Mouse (Mus musculus): ENCODE measurements at regions not wholly inside any gene's neighbourhood (a gene's known extent, or its start where the extent isn't known, plus 50 kb on each side); places are given as distances from the start of the nearest gene placed in this dataset.

DNA sequence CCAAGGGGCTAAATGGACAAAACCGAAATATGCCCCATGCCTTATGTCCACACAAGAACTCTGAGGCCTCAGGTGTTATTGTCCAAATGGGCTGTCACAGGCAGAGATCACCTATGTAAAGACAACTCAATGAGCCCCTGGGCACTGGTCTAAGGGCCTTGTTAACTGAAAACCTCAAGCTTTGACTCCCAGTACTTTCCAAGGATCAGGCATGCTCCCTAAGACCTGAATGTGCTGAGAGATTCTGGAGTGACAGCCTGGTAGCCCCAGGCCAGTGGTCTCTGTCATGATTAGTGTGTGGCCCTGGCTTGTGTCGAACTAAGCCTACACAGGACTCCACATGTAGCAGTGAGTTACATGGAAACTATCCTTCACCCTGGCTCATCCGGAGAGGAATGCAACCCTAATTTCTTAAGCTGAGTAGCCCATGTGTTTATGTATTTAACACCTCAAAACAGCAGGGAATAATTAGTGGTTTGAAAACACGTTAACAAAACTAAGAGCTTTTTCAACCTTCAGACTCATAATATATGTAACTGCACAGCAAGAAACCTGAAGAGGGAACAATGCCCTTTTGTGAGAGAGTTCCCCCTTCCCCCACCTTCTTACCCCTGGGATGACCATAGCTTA is 435.3 kb upstream of the Mki67 start:
- Histone ChIP-seq H3K4me3 (ENCODE audit: insufficient read depth, poor library complexity, severe bottlenecking) (no peak overlapping the region), H3K79me2 (ENCODE audit: control insufficient read depth, insufficient read depth) (no peaks in the 10 kb centered on the region), H3K79me3 (ENCODE audit: low read depth) (no peaks in the 10 kb centered on the region), H3K27me3 (ENCODE audit: control insufficient read depth, insufficient read depth, insufficient read length) (peaks cover 3% of the 10 kb centered on the region), H3ac (ENCODE audit: control insufficient read depth, insufficient read length, low read depth) (no peak overlapping the region), H3K36me3 (ENCODE audit: control insufficient read depth, insufficient read depth) (no peaks in the 10 kb centered on the region)
- TF ChIP-seq FOSL1 (IDR thresholded peaks at IDR 0.05; ENCODE audit: insufficient read depth, low read length, poor library complexity, severe bottlenecking): no peak
- no peak for TF ChIP-seq USF1 (IDR thresholded peaks at IDR 0.05; ENCODE audit: low read depth)
- TF ChIP-seq CTCF (IDR thresholded peaks at IDR 0.05; ENCODE audit: control insufficient read depth, insufficient read depth, insufficient read length): no peak
- no peak for TF ChIP-seq MYOD1 (IDR thresholded peaks at IDR 0.05; ENCODE audit: control insufficient read depth, insufficient read length, low read depth)
- no peak for TF ChIP-seq MYOG (IDR thresholded peaks at IDR 0.05; ENCODE audit: control insufficient read depth, extremely low read depth, insufficient read length)
- TF ChIP-seq CEBPB (IDR thresholded peaks at IDR 0.05; ENCODE audit: low read depth): no peak
- TF ChIP-seq MAX (IDR thresholded peaks at IDR 0.05): no peak

DNA sequence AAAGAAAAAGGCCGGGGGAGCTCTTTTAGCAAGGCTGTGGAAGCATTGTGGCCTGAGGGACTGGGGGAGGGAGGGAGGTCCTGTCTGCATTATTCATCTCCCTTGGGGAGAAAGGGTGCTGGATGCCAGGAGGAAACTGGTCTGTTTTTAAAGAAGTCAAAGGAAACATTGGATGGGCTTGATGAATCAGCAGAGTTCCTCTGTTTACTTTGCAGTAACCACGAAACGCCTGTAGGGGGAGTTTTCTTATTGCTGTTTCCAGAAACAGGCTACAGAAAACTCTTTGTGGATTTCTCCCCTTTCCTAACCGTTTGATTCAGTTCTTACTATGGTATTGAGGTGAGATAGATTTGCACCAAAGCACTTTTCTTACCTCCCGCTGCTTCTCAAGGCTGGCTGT is 436.3 kb upstream of the Mki67 start:
- Histone ChIP-seq H3K79me2 (ENCODE audit: control insufficient read depth, insufficient read depth) (no peaks in the 10 kb centered on the region), H3K27me3 (ENCODE audit: control insufficient read depth, insufficient read depth, insufficient read length) (peaks cover 3% of the 10 kb centered on the region), H3K79me3 (ENCODE audit: low read depth) (no peaks in the 10 kb centered on the region), H3K36me3 (ENCODE audit: control insufficient read depth, insufficient read depth) (no peaks in the 10 kb centered on the region), H3ac (ENCODE audit: control insufficient read depth, insufficient read length, low read depth) (no peak overlapping the region), H3K4me3 (ENCODE audit: insufficient read depth, poor library complexity, severe bottlenecking) (no peak overlapping the region)
- TF ChIP-seq CEBPB (IDR thresholded peaks at IDR 0.05; ENCODE audit: low read depth) (no peak), FOSL1 (IDR thresholded peaks at IDR 0.05; ENCODE audit: insufficient read depth, low read length, poor library complexity, severe bottlenecking) (no peak), MAX (IDR thresholded peaks at IDR 0.05) (no peak), CTCF (IDR thresholded peaks at IDR 0.05; ENCODE audit: control insufficient read depth, insufficient read depth, insufficient read length) (no peak), MYOG (IDR thresholded peaks at IDR 0.05; ENCODE audit: control insufficient read depth, extremely low read depth, insufficient read length) (no peak), USF1 (IDR thresholded peaks at IDR 0.05; ENCODE audit: low read depth) (no peak), MYOD1 (IDR thresholded peaks at IDR 0.05; ENCODE audit: control insufficient read depth, insufficient read length, low read depth) (no peak)

DNA sequence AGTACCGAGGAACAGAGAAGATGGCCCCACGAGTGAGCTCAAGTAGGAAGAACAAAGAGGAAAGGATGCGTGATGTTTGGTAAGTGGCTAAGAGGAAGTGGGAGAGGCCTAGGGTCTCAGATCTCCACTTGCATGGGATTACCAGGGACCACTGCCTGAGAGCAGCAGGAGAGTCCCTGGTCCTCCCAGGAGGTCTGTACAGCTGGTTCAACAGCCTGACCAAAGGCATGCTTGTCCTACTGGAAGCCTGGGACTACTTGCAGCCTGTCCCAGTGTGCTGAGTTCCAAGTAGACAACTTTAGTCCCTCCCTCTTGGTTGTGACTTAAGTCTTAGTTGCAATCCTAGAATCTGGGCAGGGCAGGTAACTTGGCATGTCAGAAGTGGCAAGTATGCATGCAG is 437.5 kb upstream of the Mki67 start:
- TF ChIP-seq USF1 (IDR thresholded peaks at IDR 0.05; ENCODE audit: low read depth) (no peak), CEBPB (IDR thresholded peaks at IDR 0.05; ENCODE audit: low read depth) (no peak), CTCF (IDR thresholded peaks at IDR 0.05; ENCODE audit: control insufficient read depth, insufficient read depth, insufficient read length) (no peak), MYOG (IDR thresholded peaks at IDR 0.05; ENCODE audit: control insufficient read depth, extremely low read depth, insufficient read length) (no peak), MYOD1 (IDR thresholded peaks at IDR 0.05; ENCODE audit: control insufficient read depth, insufficient read length, low read depth) (no peak), FOSL1 (IDR thresholded peaks at IDR 0.05; ENCODE audit: insufficient read depth, low read length, poor library complexity, severe bottlenecking) (no peak), MAX (IDR thresholded peaks at IDR 0.05) (no peak)
- Histone ChIP-seq H3ac (ENCODE audit: control insufficient read depth, insufficient read length, low read depth) (no peak overlapping the region), H3K27me3 (ENCODE audit: control insufficient read depth, insufficient read depth, insufficient read length) (peaks cover 3% of the 10 kb centered on the region), H3K4me3 (ENCODE audit: insufficient read depth, poor library complexity, severe bottlenecking) (no peak overlapping the region), H3K36me3 (ENCODE audit: control insufficient read depth, insufficient read depth) (no peaks in the 10 kb centered on the region), H3K79me3 (ENCODE audit: low read depth) (no peaks in the 10 kb centered on the region), H3K79me2 (ENCODE audit: control insufficient read depth, insufficient read depth) (no peaks in the 10 kb centered on the region)

DNA sequence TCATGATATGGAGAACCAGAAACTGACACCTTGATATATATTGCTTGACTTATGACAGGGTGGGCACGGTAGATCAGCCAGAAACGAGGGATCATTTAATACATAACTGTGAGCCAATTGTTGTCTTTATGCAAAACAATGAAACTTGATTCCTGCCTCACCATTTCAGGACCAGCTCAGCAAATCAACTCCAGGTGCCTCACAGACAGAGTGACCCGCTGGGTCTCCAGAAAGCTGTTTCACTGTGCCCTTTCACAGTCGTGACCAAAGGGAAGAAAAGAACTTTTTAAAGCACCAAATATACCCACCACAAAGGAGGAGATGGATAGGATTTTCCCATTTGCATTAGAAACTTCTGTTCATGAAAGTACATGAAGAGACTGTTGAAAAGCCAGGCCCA is 443.0 kb upstream of the Mki67 start:
- Histone ChIP-seq H3K79me2 (ENCODE audit: control insufficient read depth, insufficient read depth) (no peaks in the 10 kb centered on the region), H3K4me3 (ENCODE audit: insufficient read depth, poor library complexity, severe bottlenecking) (no peak overlapping the region), H3K27me3 (ENCODE audit: control insufficient read depth, insufficient read depth, insufficient read length) (peaks cover 3% of the 10 kb centered on the region), H3ac (ENCODE audit: control insufficient read depth, insufficient read length, low read depth) (no peak overlapping the region), H3K36me3 (ENCODE audit: control insufficient read depth, insufficient read depth) (no peaks in the 10 kb centered on the region), H3K79me3 (ENCODE audit: low read depth) (no peaks in the 10 kb centered on the region)
- TF ChIP-seq CTCF (IDR thresholded peaks at IDR 0.05; ENCODE audit: control insufficient read depth, insufficient read depth, insufficient read length) (no peak), FOSL1 (IDR thresholded peaks at IDR 0.05; ENCODE audit: insufficient read depth, low read length, poor library complexity, severe bottlenecking) (no peak), MAX (IDR thresholded peaks at IDR 0.05) (no peak), MYOD1 (IDR thresholded peaks at IDR 0.05; ENCODE audit: control insufficient read depth, insufficient read length, low read depth) (no peak), MYOG (IDR thresholded peaks at IDR 0.05; ENCODE audit: control insufficient read depth, extremely low read depth, insufficient read length) (no peak), USF1 (IDR thresholded peaks at IDR 0.05; ENCODE audit: low read depth) (no peak), CEBPB (IDR thresholded peaks at IDR 0.05; ENCODE audit: low read depth) (no peak)

DNA sequence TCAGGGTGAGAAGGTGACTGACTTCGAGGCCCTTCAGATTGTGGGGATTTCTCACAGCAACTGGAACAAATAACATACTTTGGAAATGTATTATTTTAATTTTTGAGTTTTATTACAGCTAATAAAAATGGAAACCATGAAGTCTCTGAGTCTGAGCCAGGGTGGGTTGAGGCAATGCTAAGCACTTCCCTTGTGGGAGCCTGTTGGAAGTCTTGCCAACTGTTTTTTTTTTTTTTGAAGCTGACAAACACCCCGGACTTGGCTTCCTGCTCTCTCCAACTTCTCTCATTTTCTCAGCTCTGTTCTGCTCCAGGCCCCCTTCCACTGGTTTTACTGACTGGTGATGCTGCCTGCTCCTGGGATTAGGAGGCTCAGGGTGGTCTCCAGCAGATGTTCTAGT is 445.4 kb upstream of the Mki67 start:
- Histone ChIP-seq H3K36me3 (ENCODE audit: control insufficient read depth, insufficient read depth) (no peaks in the 10 kb centered on the region), H3K79me3 (ENCODE audit: low read depth) (no peaks in the 10 kb centered on the region), H3K4me3 (ENCODE audit: insufficient read depth, poor library complexity, severe bottlenecking) (no peak overlapping the region), H3K27me3 (ENCODE audit: control insufficient read depth, insufficient read depth, insufficient read length) (no peaks in the 10 kb centered on the region), H3ac (ENCODE audit: control insufficient read depth, insufficient read length, low read depth) (no peak overlapping the region), H3K79me2 (ENCODE audit: control insufficient read depth, insufficient read depth) (no peaks in the 10 kb centered on the region)
- TF ChIP-seq MYOG (IDR thresholded peaks at IDR 0.05; ENCODE audit: control insufficient read depth, extremely low read depth, insufficient read length) (no peak), CTCF (IDR thresholded peaks at IDR 0.05; ENCODE audit: control insufficient read depth, insufficient read depth, insufficient read length) (no peak), USF1 (IDR thresholded peaks at IDR 0.05; ENCODE audit: low read depth) (no peak), FOSL1 (IDR thresholded peaks at IDR 0.05; ENCODE audit: insufficient read depth, low read length, poor library complexity, severe bottlenecking) (no peak), MAX (IDR thresholded peaks at IDR 0.05) (no peak), CEBPB (IDR thresholded peaks at IDR 0.05; ENCODE audit: low read depth) (no peak), MYOD1 (IDR thresholded peaks at IDR 0.05; ENCODE audit: control insufficient read depth, insufficient read length, low read depth) (no peak)
